Mouse (Mus musculus) thymus, adult 18-20 months (tissue): Measurements from ENCODE around the gene Snx14.
A peak's percentile ranks its signal among the peaks of the same experiment; 100 is the strongest.

ENCODE experiments used
- DNase-seq, 2 experiments: peaks; one replicate each; pipeline ENCODE4 v3.0.0; 2022; ENCODE audit warnings: mixed read lengths in 2 of 2

Gene Snx14

DNA sequence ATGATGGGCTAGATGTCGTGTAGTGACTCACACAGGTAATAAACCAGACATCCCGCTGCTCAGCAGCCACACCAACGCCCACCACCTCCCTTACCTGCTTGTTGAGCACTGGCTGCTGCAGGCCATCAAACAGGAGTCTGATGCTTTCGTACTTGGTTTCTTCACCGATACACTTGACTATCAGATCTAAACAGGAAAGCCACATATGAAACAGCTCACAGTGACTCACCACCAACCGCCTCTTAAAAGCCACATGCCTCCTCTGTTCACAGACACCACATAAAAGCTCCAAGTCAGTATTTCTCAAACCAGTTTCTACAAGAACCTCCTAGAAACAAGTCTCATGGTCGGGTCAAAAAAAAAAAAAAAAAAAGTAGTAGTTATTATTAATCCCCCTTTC is 58.7 kb downstream of the Snx14 start:
- peak; percentile 16 to 49 for DNase-seq

- DNase-seq, result no peak
Measured at GRCm38 (mm10) chr9:88379057-88379456, 59.7 kb downstream of the Snx14 start.

- DNase-seq, result no peak
Measured at GRCm38 (mm10) chr9:88377483-88377882, 61.3 kb downstream of the Snx14 start.

DNA sequence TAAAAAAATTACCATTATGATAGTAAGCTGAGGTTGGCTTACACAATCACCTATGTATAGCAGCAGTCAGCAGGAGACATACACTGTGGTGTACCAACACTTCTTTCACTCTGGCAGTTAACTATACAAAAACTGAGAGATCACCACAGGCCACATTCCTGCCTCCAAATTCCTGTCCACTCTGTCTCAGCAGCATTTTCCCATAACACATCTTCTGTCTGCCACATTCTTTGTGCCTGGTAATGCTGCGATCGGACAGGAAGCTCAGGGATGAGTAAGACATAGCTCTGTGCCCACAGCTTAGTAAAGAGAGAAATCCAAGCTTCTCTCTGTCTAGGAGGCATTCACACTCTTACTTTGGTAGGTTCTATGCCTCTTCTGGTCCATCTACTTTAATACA is 65.8 kb downstream of the Snx14 start:
- DNase-seq, result no peak

DNA sequence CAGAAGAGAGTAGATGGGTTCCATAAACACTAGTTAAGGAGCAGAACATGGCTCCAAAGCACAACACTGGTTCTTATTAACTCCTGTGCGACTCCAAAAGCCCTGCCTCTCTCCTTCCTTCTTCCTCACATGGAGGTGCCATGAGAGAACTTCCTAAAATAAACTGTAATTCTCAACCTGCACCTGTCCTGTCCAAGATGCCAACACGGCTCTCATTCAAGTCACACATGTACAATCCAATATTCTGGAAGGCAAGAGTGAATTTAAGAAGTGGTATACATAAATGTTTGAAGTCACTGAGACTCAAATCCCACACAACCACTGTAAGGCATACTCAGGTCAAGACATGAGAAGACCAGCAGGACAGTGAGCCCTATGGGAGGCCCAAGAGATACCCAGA is 67.6 kb downstream of the Snx14 start:
- no peak for DNase-seq

GRCm38 (mm10) chr9:88369666-88370065 is 69.1 kb downstream of the Snx14 start:
- no peak for DNase-seq

DNA sequence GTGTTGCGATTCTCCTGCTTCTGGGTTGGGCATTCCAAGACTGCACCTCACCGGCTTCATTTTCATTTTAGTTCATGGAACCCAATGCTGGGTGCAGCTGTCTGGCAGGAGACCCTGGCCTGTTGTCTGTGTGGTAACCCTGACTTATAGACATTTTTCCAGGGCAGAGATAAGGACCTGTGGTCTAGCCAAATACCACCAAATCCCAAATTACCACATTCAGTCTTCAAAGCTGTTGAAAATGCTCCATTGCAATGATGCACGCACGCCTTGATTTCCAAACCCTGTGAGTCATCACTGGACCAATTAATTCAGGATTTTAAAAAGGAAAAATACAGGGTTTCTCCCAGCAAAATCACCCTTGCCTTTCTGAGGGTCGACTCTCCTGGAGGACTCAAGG is 70.3 kb downstream of the Snx14 start:
- no peak for DNase-seq

DNA sequence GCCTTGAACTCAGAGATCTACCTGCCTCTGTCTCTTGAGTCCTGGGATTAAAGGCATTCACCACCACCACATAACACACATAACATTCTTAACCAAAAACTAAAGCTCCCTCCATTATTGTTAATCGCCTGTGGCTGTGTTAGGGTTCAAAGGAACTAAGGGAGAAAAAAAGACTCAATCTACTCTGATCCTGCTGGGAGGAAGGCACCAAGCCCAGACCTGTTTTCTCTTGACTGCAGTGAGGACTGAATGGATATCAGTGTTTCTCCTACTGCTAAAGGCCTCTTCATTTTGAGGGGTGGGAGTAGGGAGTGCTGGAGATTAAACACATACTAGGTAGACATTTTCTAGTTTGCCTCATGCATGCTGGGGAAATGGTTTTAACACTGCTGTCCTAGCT is 71.0 kb downstream of the Snx14 start:
- no peak for DNase-seq

GRCm38 (mm10) chr9:88367322-88367721 is 71.4 kb downstream of the Snx14 start:
- no peak for DNase-seq

- no peak for DNase-seq
Measured at GRCm38 (mm10) chr9:88366819-88367218, 71.9 kb downstream of the Snx14 start.

DNA sequence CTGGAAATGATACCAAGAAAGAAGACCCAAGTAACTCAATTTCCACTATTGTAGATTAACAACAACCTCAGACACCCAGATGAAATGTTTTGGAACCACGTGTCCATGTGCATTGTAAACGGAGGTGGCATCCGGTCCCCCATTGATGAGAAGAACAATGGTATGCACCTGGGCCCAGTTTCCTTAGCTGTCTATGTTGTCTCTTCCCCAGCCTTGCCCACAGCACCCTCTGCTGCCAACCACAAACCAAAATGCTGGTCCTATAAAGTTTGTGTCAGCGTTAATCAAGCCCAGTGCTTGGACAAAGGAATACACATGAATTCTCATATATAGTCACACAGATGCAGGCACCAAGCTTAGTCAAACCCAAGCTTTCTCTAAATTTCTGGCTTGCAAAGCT is 72.5 kb downstream of the Snx14 start:
- DNase-seq, result peak; percentile 36 to 64

DNA sequence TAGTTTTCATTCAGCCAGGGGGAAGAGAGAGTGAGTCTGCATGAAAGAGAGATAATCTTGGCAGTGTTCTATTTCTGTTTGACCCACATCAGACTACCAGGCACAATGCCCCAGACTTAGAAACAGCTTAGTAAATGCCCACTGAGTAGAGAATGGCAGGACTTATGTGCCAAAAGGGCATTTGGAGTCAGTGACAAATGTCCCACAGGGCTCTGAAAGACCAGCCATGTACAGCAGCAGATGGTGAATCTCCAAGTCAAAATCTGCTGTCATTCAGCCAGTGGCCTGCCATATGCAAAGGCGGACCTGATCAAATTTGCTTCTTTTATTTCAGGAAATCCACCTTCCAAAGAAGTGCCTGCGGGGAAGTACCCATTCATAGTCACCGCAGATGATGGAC is 75.7 kb downstream of the Snx14 start:
- no peak for DNase-seq

DNA sequence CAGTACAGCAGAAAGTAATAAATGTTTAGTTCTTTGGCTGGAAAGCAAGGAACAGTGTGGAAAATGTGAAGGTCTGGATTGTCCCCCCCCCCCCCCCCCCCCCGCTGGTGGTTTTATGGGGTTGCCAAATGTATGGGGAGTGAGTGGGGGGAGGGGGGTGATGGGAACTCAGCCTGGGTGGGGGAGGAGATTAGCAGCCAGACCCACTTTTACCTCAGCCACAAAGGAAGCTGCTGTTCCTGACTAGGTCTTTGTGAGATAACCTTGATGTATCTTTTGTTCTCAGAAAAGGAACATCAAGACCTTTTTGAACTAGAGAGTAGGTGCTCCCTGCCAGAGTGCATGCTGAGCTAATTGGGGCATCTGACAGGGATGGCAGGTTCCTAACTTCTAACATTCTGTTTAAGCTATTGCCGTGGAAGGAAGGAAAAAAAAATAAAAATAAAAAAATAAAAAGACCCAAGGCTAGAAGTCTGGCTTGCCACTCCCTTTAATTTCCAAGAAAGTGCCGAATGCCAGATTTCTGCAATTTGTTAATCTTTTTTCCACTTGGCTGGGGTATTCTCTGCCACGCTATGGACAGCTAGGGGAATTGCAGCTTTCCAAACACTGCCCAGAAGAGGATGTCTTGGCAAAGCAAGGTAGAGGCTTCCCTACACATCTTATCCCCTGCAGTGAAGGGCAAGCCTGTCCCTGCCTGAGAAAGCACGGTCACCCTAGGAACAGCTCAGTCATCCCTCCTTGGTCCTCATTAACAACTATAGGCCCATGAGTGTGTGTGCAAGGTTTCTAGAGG is 76.5 kb downstream of the Snx14 start:
- no peak for DNase-seq

DNA sequence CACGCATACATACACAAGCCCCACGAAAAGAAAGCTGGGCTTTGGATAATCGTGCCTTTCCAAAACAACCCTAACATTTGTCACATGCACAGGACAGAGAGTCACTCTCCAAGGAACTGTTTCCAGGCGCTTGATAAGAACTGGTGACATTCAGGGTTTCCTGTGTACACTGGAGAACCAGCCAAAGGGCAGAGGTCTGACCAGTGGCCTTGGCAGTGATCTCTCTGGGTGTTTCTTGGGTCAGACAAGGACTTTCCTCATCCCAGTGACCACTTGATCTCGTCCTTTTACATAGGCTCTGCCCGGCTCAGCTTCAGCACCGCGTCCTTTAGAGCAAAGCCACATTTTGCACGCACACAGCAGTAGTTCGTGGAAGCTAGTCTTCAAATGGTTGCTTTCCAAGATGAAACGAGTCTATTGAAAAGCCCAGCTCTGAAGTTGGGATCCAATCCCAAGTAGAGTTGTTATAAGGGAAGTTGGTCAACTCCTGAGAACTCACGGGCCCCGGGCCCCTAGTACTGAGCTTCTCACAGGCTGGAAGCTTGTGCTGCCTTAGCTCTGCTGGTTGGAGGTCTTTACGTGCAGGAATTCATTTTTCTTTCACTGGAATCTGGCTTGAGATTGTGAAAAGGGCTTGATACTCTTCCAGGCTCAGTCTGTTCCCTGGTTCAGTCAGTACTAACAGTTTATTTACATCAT is 77.4 kb downstream of the Snx14 start:
- no peak for DNase-seq

DNA sequence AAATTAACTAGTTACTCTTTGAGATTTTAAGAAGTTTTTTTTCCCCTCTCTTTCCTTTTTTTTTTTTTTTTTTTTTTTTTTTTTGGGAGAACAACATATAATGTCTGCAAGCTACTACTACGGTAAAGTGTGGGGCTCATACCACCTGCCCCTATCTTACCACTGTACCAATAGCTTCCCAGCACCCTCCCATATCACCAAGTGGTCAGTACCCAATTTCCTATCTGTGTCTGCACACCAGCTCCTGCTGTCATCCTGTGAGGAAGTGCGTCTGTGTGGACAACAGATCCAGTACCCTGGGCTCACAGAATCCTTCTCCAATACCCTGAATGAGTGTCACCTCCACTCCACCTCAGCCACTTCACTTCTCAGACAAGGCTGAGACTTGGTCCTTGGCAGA is 79.6 kb downstream of the Snx14 start:
- no peak for DNase-seq

DNA sequence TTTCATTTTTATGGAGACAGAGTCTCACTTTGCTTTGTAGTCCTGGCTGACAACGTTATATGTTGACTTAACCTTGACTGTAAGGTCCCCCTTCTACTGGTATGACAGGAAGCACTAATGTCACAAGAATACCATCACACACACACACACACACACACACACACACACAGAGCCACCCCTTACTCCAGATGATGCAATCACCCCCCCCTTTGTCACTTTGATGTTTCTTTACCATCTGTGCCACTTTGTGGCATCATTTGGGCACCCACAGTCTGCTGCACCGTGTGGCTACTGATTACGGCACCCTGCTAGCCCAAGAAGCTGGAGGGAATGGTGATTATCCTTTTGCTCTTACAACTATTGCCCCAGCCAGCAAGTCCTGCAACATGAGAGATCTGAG is 81.6 kb downstream of the Snx14 start:
- no peak for DNase-seq

- no peak for DNase-seq
Measured at GRCm38 (mm10) chr9:88353459-88353858, 85.3 kb downstream of the Snx14 start.

- DNase-seq, result no peak
Measured at GRCm38 (mm10) chr9:88352741-88353140, 86.0 kb downstream of the Snx14 start.

DNA sequence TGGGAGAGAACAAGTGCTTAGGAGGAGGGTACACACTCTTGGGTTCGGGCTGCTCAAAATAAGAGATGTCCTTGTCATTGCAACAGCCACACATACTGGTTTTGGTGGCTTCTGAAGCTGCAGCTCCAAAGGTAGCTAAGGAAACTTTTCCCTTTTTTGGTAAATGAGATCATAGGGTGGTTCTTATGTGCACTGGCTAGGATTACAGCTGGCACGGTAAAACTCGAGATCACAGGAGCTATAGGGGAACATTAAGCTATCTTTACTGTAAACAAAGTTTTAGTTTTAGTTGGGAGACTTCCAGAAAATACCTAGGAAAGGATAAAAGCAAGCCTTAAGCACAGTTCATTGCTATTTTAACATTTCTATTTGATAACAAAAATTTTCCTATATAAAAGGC is 87.6 kb downstream of the Snx14 start:
- DNase-seq, result no peak

- DNase-seq, result no peak
Measured at GRCm38 (mm10) chr9:88350317-88350716, 88.4 kb downstream of the Snx14 start.

DNA sequence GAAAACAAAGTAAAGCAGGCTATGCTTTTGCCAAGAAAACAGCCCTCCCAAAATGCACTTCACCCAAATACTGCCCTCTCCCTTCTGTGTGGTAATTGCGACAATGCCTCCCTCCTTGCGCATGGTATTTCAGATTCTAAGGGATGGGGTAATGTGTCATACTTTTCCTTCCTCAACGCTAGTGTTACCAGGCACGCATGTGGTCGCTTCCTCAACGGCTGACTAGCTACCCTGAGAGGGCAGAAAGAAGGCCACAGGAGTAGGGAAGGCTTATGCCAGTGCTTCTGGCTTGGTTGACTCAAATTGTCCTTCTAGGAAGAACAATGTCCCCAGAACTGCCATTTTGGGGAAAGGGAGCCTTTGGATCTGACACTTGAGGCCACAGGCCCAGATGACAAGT is 90.1 kb downstream of the Snx14 start:
- DNase-seq, result no peak

DNA sequence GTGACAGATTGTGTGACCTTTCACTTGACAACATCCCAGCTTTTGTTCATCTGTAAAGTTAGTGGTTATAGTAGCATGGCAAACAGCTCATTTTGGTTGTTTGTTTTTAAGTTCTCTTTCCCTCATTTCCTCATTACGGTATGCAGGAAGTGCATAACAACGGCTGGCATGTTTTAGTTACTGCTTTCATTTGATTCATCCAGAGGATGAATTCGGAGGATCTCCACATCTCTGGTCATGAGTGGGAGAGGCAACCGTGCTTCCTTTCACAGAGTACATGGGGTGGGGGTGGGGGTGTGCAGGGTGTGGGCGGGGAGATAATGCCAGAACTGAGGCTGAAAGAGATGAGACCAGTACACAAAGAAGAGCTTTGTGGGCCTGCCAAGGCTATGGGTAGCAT is 91.9 kb downstream of the Snx14 start:
- DNase-seq, result no peak

DNA sequence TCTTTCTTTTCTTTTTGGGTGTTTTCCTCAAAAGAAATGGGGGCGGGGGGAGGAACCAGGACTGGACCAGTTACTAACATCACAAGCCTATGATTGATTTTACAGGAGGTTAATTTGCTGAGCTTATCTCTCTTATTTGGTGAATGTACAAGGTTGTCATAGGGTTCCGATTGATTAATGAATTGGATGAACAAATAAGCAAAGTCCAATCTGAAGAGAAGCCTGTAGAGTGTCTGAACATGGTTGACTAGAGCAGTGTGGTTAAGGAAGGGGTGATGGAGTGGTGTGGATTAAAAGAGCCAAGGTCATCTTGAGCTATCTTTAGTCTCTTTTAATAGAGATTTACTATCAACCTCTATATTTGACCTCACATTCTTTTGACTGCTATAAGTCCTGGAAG is 94.3 kb downstream of the Snx14 start:
- DNase-seq, result no peak

DNA sequence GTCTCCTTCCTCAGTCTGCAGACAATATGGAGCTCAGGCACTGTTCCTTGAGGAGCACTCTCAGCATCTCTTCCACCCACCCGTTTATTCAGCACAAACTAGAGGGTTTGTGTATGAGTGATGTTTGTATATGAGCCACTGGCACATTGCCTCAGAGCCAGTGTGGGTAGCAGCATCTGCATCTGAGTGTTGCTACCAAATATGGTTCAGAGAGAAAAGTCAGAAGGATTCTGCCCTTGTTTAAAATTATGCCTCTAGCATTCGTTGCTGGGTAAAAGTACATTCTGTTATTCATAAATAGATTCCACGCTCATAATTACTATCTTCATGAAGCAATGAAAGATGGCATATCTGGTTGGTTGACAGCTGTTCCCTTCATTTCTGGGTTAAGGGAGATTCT is 96.1 kb downstream of the Snx14 start:
- no peak for DNase-seq

- DNase-seq, result no peak
Measured at GRCm38 (mm10) chr9:88342241-88342640, 96.5 kb downstream of the Snx14 start.
